Mouse (Mus musculus): ENCODE results near the gene Scmh1. TPM values are rescaled to one million over a fixed set of nuclear protein-coding genes. Genes with fewer than 3 reads are reported as not detected.

Gene Scmh1
- polyA plus RNA-seq, 1 experiment from 2014 or later = 92.3 TPM

GRCm38 (mm10) chr4:120516491-120516890, 111.4 kb downstream of the Scmh1 start:
- no peaks in the 10 kb centered on the region for H3K4me1 ChIP-seq (ENCODE audit: control insufficient read depth, insufficient read depth, low read length)
- H3K27ac ChIP-seq (ENCODE audit: low read length) = no peak overlapping the region
- no peak overlapping the region for H3K4me2 ChIP-seq (ENCODE audit: low read length)
- no peak overlapping the region for H3K9ac ChIP-seq (ENCODE audit: low read depth, low read length)
- H3K27me3 ChIP-seq (ENCODE audit: control insufficient read depth, insufficient read depth, low read depth, low read length) = no peaks in the 10 kb centered on the region
- no peak for ATAC-seq
- 96% methylated on average over 7 of the region's 7 CpGs for WGBS
- H3K36me3 ChIP-seq (ENCODE audit: control insufficient read depth, insufficient read depth, low read length) = peaks cover 33% of the 10 kb centered on the region
- H3K9me3 ChIP-seq (replicated peaks; ENCODE audit: control insufficient read depth, low read length, poor library complexity, severe bottlenecking) = no peaks in the 10 kb centered on the region
- no peak overlapping the region for H3K4me3 ChIP-seq (ENCODE audit: low read depth, low read length)

DNA sequence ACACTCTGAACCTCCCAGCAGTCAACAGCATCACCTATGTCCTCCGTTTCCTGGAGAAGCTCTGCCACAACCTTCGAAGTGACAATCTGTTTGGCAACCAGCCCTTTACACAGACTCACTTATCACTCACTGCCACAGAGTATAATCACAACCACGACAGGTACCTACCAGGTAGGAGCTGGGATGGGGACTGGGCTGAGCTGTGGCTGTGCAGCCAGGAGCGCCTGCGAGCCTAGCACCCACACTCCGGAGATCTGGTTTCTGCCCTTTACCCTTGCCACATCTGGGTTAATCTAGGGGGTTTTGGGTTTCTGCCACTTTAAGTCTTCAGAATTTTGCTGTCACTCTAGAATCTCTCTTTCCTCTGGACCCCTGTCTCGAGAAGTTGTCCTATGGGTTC, 111.8 kb downstream of the Scmh1 start:
- no peak overlapping the region for H3K4me3 ChIP-seq (ENCODE audit: low read depth, low read length)
- H3K27ac ChIP-seq (ENCODE audit: low read length) = no peak overlapping the region
- no peak overlapping the region for H3K9ac ChIP-seq (ENCODE audit: low read depth, low read length)
- no peaks in the 10 kb centered on the region for H3K4me1 ChIP-seq (ENCODE audit: control insufficient read depth, insufficient read depth, low read length)
- 98% methylated on average over 7 of the region's 7 CpGs for WGBS
- no peaks in the 10 kb centered on the region for H3K9me3 ChIP-seq (replicated peaks; ENCODE audit: control insufficient read depth, low read length, poor library complexity, severe bottlenecking)
- H3K36me3 ChIP-seq (ENCODE audit: control insufficient read depth, insufficient read depth, low read length) = peaks cover 36% of the 10 kb centered on the region
- H3K27me3 ChIP-seq (ENCODE audit: control insufficient read depth, insufficient read depth, low read depth, low read length) = no peaks in the 10 kb centered on the region
- no peak overlapping the region for H3K4me2 ChIP-seq (ENCODE audit: low read length)
- ATAC-seq = no peak

GRCm38 (mm10) chr4:120517335-120517734, 112.3 kb downstream of the Scmh1 start:
- H3K27me3 ChIP-seq (ENCODE audit: control insufficient read depth, insufficient read depth, low read depth, low read length) = no peaks in the 10 kb centered on the region
- peaks cover 38% of the 10 kb centered on the region for H3K36me3 ChIP-seq (ENCODE audit: control insufficient read depth, insufficient read depth, low read length)
- H3K9ac ChIP-seq (ENCODE audit: low read depth, low read length) = no peak overlapping the region
- no peak overlapping the region for H3K4me2 ChIP-seq (ENCODE audit: low read length)
- H3K4me3 ChIP-seq (ENCODE audit: low read depth, low read length) = no peak overlapping the region
- no peaks in the 10 kb centered on the region for H3K9me3 ChIP-seq (replicated peaks; ENCODE audit: control insufficient read depth, low read length, poor library complexity, severe bottlenecking)
- no peak overlapping the region for H3K27ac ChIP-seq (ENCODE audit: low read length)
- WGBS = 83% methylated on average over 4 of the region's 4 CpGs
- H3K4me1 ChIP-seq (ENCODE audit: control insufficient read depth, insufficient read depth, low read length) = no peaks in the 10 kb centered on the region
- no peak for ATAC-seq

GRCm38 (mm10) chr4:120521761-120522160, 116.7 kb downstream of the Scmh1 start:
- H3K27me3 ChIP-seq (ENCODE audit: control insufficient read depth, insufficient read depth, low read depth, low read length) = no peaks in the 10 kb centered on the region
- no peak for ATAC-seq
- H3K27ac ChIP-seq (ENCODE audit: low read length) = no peak overlapping the region
- no peak overlapping the region for H3K4me2 ChIP-seq (ENCODE audit: low read length)
- no peak overlapping the region for H3K4me3 ChIP-seq (ENCODE audit: low read depth, low read length)
- H3K4me1 ChIP-seq (ENCODE audit: control insufficient read depth, insufficient read depth, low read length) = no peaks in the 10 kb centered on the region
- no peaks in the 10 kb centered on the region for H3K9me3 ChIP-seq (replicated peaks; ENCODE audit: control insufficient read depth, low read length, poor library complexity, severe bottlenecking)
- no peak overlapping the region for H3K9ac ChIP-seq (ENCODE audit: low read depth, low read length)
- WGBS = 70% methylated on average over 5 of the region's 5 CpGs
- peaks cover 41% of the 10 kb centered on the region for H3K36me3 ChIP-seq (ENCODE audit: control insufficient read depth, insufficient read depth, low read length)

DNA sequence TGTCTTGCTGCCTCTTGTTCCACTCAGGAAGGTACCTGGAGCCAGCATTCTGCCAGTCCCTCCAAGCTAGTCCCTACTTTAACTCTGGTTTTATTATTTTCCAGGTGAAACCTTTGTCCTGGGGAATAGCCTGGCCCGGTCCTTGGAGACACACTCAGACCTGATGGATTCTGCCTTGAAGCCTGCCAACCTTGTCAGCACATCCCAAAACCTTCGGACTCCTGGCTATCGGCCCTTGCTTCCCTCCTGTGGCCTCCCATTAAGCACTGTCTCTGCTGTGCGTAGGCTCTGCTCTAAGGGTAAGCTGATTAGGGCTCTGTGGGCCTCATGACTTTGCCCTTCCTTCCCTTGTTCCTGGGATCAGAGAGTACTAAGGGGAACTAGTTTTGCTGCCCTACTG, 117.3 kb downstream of the Scmh1 start:
- Histone ChIP-seq H3K9ac (ENCODE audit: low read depth, low read length) (no peak overlapping the region), H3K9me3 (replicated peaks; ENCODE audit: control insufficient read depth, low read length, poor library complexity, severe bottlenecking) (no peaks in the 10 kb centered on the region), H3K4me1 (ENCODE audit: control insufficient read depth, insufficient read depth, low read length) (no peaks in the 10 kb centered on the region), H3K4me2 (ENCODE audit: low read length) (no peak overlapping the region), H3K36me3 (ENCODE audit: control insufficient read depth, insufficient read depth, low read length) (peaks cover 36% of the 10 kb centered on the region), H3K27ac (ENCODE audit: low read length) (no peak overlapping the region), H3K27me3 (ENCODE audit: control insufficient read depth, insufficient read depth, low read depth, low read length) (no peaks in the 10 kb centered on the region), H3K4me3 (ENCODE audit: low read depth, low read length) (no peak overlapping the region)
- 83% methylated on average over 4 of the region's 4 CpGs for WGBS
- no peak for ATAC-seq

DNA sequence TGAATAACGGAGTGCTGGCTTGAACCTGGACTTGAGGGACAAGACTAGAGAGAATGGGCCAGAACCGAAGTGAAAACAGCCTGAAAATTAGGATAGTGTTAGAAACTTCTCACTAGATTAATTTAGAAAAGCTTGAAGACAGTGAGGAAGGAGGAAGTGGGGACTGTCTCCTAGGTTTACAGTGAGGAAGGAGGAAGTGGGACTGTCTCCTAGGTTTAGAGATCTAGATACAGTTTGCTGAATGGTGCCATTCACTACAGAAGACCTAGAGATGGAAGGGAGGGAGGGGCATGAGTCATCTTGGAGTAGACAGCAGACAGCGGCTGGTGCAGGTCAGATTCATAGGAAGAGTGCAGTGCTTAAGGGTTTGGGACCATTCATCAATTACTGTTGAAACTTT, 118.0 kb downstream of the Scmh1 start:
- no peak overlapping the region for H3K9ac ChIP-seq (ENCODE audit: low read depth, low read length)
- no peak overlapping the region for H3K27ac ChIP-seq (ENCODE audit: low read length)
- 97% methylated on average over 3 of the region's 3 CpGs for WGBS
- H3K36me3 ChIP-seq (ENCODE audit: control insufficient read depth, insufficient read depth, low read length) = peaks cover 31% of the 10 kb centered on the region
- no peak overlapping the region for H3K4me2 ChIP-seq (ENCODE audit: low read length)
- ATAC-seq = no peak
- H3K4me3 ChIP-seq (ENCODE audit: low read depth, low read length) = no peak overlapping the region
- H3K4me1 ChIP-seq (ENCODE audit: control insufficient read depth, insufficient read depth, low read length) = no peaks in the 10 kb centered on the region
- H3K27me3 ChIP-seq (ENCODE audit: control insufficient read depth, insufficient read depth, low read depth, low read length) = no peaks in the 10 kb centered on the region
- no peaks in the 10 kb centered on the region for H3K9me3 ChIP-seq (replicated peaks; ENCODE audit: control insufficient read depth, low read length, poor library complexity, severe bottlenecking)

GRCm38 (mm10) chr4:120528171-120528570, 123.1 kb downstream of the Scmh1 start:
- no peak overlapping the region for H3K9ac ChIP-seq (ENCODE audit: low read depth, low read length)
- no peak overlapping the region for H3K4me3 ChIP-seq (ENCODE audit: low read depth, low read length)
- WGBS = 76% methylated on average over 9 of the region's 9 CpGs
- no peak overlapping the region for H3K27ac ChIP-seq (ENCODE audit: low read length)
- no peaks in the 10 kb centered on the region for H3K4me1 ChIP-seq (ENCODE audit: control insufficient read depth, insufficient read depth, low read length)
- H3K27me3 ChIP-seq (ENCODE audit: control insufficient read depth, insufficient read depth, low read depth, low read length) = no peaks in the 10 kb centered on the region
- no peak overlapping the region for H3K4me2 ChIP-seq (ENCODE audit: low read length)
- H3K36me3 ChIP-seq (ENCODE audit: control insufficient read depth, insufficient read depth, low read length) = peaks cover 36% of the 10 kb centered on the region
- no peaks in the 10 kb centered on the region for H3K9me3 ChIP-seq (replicated peaks; ENCODE audit: control insufficient read depth, low read length, poor library complexity, severe bottlenecking)
- no peak for ATAC-seq

DNA sequence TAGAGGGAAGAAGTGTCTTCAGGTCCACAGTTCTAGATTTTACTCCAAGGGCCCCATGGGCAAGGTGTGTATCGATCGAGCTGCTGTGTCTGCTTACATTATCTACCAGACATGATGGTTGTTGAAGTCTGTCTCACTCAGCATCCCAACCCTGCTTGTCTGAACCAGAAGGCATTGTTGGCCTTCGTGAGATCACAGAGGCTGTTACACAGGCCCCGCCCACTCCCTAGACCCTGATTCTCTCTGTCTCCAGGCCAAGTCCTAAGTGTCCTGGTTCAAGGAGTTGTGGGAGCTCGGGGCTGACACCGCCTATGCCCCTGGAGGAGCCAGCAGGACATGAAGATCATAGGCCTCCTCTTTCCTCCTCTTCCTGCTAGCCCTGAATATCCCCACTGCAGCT, 126.9 kb downstream of the Scmh1 start, which contains the start of gene Slfnl1:
Gene Slfnl1, plus strand, starts transcription at position 246 of the 400 bp plus-strand sequence.
- Histone ChIP-seq H3K27ac (ENCODE audit: low read length) (no peak within 1 kb of the TSS), H3K9ac (ENCODE audit: low read depth, low read length) (no peak within 1 kb of the TSS), H3K4me2 (ENCODE audit: low read length) (no peak within 1 kb of the TSS), H3K9me3 (replicated peaks; ENCODE audit: control insufficient read depth, low read length, poor library complexity, severe bottlenecking) (no peaks in the 10 kb centered on the region), H3K36me3 (ENCODE audit: control insufficient read depth, insufficient read depth, low read length) (peaks cover 25% of the 10 kb centered on the region), H3K4me3 (ENCODE audit: low read depth, low read length) (no peak within 1 kb of the TSS), H3K4me1 (ENCODE audit: control insufficient read depth, insufficient read depth, low read length) (no peaks in the 10 kb centered on the region), H3K27me3 (ENCODE audit: control insufficient read depth, insufficient read depth, low read depth, low read length) (no peaks in the 10 kb centered on the region)
- no peak for ATAC-seq
- 86% methylated on average over 6 of the region's 6 CpGs for WGBS

DNA sequence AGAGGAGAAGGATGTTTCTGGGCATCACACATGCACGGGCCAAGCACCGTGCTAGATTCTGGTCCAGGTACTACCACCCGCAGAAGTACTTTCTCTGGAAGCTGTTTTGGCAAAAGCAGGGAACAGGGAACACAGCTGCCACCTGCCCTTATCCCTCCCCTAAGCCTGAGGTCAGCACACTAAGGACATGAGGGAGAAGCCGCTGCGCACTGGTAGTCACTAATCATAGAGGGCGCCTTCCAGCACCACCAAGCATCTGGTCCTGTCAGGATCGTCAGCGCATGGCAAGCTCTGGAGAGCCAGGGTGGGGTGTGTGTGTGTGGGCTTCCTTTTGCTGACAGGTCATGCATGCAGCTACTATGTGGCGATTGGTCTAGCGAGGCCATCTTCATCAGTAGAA, 133.6 kb downstream of the Scmh1 start:
- H3K27me3 ChIP-seq (ENCODE audit: control insufficient read depth, insufficient read depth, low read depth, low read length) = no peaks in the 10 kb centered on the region
- peaks cover 22% of the 10 kb centered on the region for H3K36me3 ChIP-seq (ENCODE audit: control insufficient read depth, insufficient read depth, low read length)
- H3K9ac ChIP-seq (ENCODE audit: low read depth, low read length) = no peak overlapping the region
- no peaks in the 10 kb centered on the region for H3K9me3 ChIP-seq (replicated peaks; ENCODE audit: control insufficient read depth, low read length, poor library complexity, severe bottlenecking)
- whole genome bisulfite sequencing = 94% methylated on average over 10 of the region's 10 CpGs
- no peak overlapping the region for H3K4me2 ChIP-seq (ENCODE audit: low read length)
- H3K4me3 ChIP-seq (ENCODE audit: low read depth, low read length) = no peak overlapping the region
- no peaks in the 10 kb centered on the region for H3K4me1 ChIP-seq (ENCODE audit: control insufficient read depth, insufficient read depth, low read length)
- no peak for ATAC-seq
- no peak overlapping the region for H3K27ac ChIP-seq (ENCODE audit: low read length)

DNA sequence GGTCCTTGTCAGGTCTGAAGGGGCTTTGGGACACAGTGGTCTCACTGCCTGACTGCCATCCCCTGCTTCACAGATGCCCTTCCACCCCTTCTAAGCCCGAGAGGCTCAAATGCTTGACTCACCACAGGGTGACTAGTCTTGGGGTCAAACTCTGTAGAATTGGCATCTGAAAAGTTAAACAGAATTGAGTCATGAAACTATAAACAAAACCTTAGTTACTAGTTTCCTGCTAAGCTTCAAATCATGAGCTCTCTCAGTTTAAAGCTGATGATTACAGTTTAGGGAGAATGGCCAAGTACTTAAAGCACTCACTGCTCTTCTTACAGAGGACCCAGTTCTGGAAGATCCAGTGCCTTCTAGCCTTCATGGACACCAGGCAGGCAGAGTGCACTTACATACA, 139.8 kb downstream of the Scmh1 start:
- Histone ChIP-seq H3K9ac (ENCODE audit: low read depth, low read length) (no peak overlapping the region), H3K27ac (ENCODE audit: low read length) (no peak overlapping the region), H3K9me3 (replicated peaks; ENCODE audit: control insufficient read depth, low read length, poor library complexity, severe bottlenecking) (no peaks in the 10 kb centered on the region), H3K4me1 (ENCODE audit: control insufficient read depth, insufficient read depth, low read length) (no peaks in the 10 kb centered on the region), H3K4me2 (ENCODE audit: low read length) (no peak overlapping the region), H3K27me3 (ENCODE audit: control insufficient read depth, insufficient read depth, low read depth, low read length) (no peaks in the 10 kb centered on the region), H3K4me3 (ENCODE audit: low read depth, low read length) (no peak overlapping the region), H3K36me3 (ENCODE audit: control insufficient read depth, insufficient read depth, low read length) (peaks cover 42% of the 10 kb centered on the region)
- 90% methylated on average over 1 of the region's 1 CpGs for WGBS
- ATAC-seq = no peak

Measured in midbrain, embryonic 16.5 days (tissue).